Mouse (Mus musculus) forebrain, embryonic 15.5 days (tissue): ENCODE measurements at regions not wholly inside any gene's neighbourhood (a gene's known extent, or its start where the extent isn't known, plus 50 kb on each side); places are given as distances from the start of the nearest gene placed in this dataset.

Source experiments
- ATAC-seq: fragments of 200-750 bp; cut with Nextera tagmentation; replicated peaks from 2 replicates; pipeline ENCODE4 v1.8.0; 2017; ENCODE audit warnings: mild to moderate bottlenecking, moderate TSS enrichment, moderate library complexity
- H3K27ac ChIP-seq: fragments of 300-500 bp; sonication (generic); replicated peaks from 2 replicates; pipeline ENCODE4 v1.5.1; 2015; ENCODE audit warnings: mild to moderate bottlenecking, inconsistent platforms
- H3K27me3 ChIP-seq: fragments of 300-500 bp; sonication (generic); 2 replicates; pipeline ENCODE4 v1.6.1; 2015; ENCODE audit warnings: inconsistent platforms
- H3K36me3 ChIP-seq: fragments of 300-500 bp; sonication (generic); 2 replicates; pipeline ENCODE4 v1.6.1; 2015; ENCODE audit warnings: mild to moderate bottlenecking, inconsistent platforms
- H3K4me1 ChIP-seq: fragments of 300-500 bp; sonication (generic); 2 replicates; pipeline ENCODE4 v1.6.1; 2015; ENCODE audit warnings: inconsistent platforms
- H3K4me2 ChIP-seq: fragments of 300-500 bp; sonication (generic); replicated peaks from 2 replicates; pipeline ENCODE4 v1.6.1; 2015; ENCODE audit warnings: mild to moderate bottlenecking, inconsistent platforms
- H3K4me3 ChIP-seq: fragments of 300-500 bp; sonication (generic); 2 replicates; pipeline ENCODE4 v1.5.1; 2015; ENCODE audit warnings: mild to moderate bottlenecking, inconsistent platforms
- H3K9ac ChIP-seq: fragments of 300-500 bp; sonication (generic); replicated peaks from 2 replicates; pipeline ENCODE4 v1.6.1; 2015; ENCODE audit warnings: mild to moderate bottlenecking, inconsistent platforms
- H3K9me3 ChIP-seq: fragments of 300-500 bp; sonication (generic); 2 replicates; pipeline ENCODE4 v1.6.1; 2016; ENCODE audit warnings: inconsistent platforms
- WGBS: fragments of 180-500 bp; shearing (Covaris S2); methylation state at CpG from one replicate; pipeline ENCODE4 v1.1.7; 2015; ENCODE audit warnings: mixed read lengths; 5-methylcytosine and 5-hydroxymethylcytosine counted together

DNA sequence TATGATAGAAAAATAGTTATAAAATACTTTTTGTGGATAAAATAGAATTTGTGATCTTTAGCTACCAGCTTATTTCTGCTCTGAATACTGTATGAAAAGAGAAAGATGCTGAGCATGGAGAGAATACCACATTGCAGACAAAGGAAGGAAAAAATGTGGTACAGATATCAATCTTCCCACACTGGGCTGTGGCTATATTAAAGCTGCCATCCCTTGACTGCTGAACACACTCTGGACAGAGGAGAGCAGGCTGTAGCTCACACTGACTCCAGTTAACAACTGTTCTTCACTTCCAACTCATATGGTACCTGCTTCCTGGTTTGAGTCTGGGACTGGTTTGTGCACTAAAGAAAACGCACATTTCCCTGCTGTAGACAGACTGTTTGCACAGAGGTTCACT lies 76.7 kb upstream of the Try4 start:
- Histone ChIP-seq H3K27me3 (no peaks in the 10 kb centered on the region), H3K4me1 (no peaks in the 10 kb centered on the region), H3K9ac (no peak overlapping the region), H3K4me3 (no peak overlapping the region), H3K27ac (no peak overlapping the region), H3K36me3 (no peaks in the 10 kb centered on the region), H3K4me2 (no peak overlapping the region), H3K9me3 (no peaks in the 10 kb centered on the region)
- no peak for ATAC-seq
- WGBS = 79% methylated on average over 1 of the region's 1 CpGs

DNA sequence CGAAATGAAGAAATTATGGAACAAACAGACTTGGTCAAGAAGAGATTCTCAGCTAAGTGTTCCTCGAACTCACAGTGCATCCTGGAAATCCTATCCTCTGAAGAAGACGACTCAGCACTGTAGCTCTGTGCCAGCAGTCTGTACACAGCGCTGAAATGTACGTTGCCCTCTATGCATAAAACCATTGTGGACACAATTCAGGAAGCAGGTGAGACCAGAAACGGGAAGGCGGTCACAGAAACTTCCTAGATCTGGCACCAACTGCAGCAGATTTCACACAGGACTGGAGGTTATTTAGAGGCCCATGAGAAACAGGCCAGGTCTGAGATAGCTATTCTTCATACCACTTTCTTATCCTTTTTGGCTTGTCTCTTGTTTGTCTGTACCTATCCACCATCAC lies 83.7 kb upstream of the Try4 start:
- H3K4me3 ChIP-seq = no peak overlapping the region
- no peak for ATAC-seq
- no peaks in the 10 kb centered on the region for H3K27me3 ChIP-seq
- H3K36me3 ChIP-seq = no peaks in the 10 kb centered on the region
- no peak overlapping the region for H3K4me2 ChIP-seq
- no peak overlapping the region for H3K9ac ChIP-seq
- WGBS = 91% methylated on average over 7 of the region's 7 CpGs
- H3K9me3 ChIP-seq = no peaks in the 10 kb centered on the region
- no peaks in the 10 kb centered on the region for H3K4me1 ChIP-seq
- H3K27ac ChIP-seq = no peak overlapping the region

DNA sequence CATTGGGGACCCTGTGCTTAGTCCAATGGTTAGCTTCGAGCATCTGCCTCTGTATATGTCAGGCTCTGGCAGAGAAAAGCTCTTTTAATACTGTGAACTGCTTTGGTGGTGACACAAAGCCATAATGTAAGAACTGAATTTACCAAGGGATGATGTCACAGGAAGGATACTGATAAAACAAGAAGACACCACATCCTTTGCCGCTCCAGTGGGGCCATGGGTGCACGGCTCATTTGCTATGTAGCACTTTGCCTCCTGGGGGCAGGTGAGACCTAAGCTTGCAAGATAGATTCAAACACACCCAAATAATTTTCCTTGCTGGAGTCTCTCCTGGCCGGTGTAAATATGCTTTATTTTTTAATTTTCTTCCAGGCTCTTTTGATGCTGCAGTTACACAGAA lies 86.2 kb upstream of the Try4 start:
- ATAC-seq = no peak
- Histone ChIP-seq H3K36me3 (no peaks in the 10 kb centered on the region), H3K27me3 (no peaks in the 10 kb centered on the region), H3K4me2 (no peak overlapping the region), H3K9me3 (no peaks in the 10 kb centered on the region), H3K4me3 (no peak overlapping the region), H3K27ac (no peak overlapping the region), H3K9ac (no peak overlapping the region), H3K4me1 (no peaks in the 10 kb centered on the region)
- 94% methylated on average over 4 of the region's 4 CpGs for WGBS

DNA sequence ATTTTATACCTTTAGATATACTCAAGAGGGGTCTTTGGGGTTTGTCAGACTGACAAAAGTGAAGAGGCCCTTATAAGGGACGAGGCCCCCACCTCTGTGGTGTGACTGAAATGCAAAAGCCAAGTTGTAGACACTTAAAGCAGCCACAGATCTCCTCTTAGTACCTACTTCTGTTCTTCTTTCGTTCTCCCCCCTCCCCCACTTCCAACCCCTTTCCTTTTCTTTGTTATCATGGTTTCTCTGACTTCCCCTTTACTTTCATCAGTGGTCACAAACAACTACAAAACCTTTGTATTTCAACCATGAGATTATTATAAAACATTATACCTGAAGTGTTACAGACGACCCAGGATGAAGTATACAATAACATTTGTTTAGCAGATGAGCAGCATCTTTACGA lies 96.2 kb upstream of the Try4 start:
- Histone ChIP-seq H3K9me3 (no peaks in the 10 kb centered on the region), H3K4me1 (no peaks in the 10 kb centered on the region), H3K27me3 (no peaks in the 10 kb centered on the region), H3K4me2 (no peak overlapping the region), H3K9ac (no peak overlapping the region), H3K36me3 (no peaks in the 10 kb centered on the region), H3K4me3 (no peak overlapping the region), H3K27ac (no peak overlapping the region)
- WGBS = 78% methylated on average over 4 of the region's 4 CpGs
- ATAC-seq = no peak

DNA sequence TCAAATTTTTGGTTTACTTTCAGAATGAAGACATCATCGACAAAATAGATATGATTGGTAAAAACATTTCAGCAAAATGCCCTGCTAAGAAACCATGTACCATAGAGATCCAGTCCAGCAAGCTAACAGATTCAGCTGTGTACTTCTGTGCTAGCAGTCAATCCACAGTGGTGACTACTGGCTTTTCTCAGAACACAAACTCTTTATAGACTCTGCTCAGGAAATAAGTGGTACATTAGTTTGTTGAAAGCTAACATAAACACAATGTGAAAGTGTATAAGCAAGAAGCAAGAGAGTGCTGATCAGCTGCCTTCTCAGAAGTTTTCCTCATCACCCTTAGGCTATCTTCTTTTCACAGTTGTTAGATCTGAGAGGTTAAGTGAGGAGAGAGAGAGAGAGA lies 99.2 kb upstream of the Try4 start:
- ATAC-seq = no peak
- H3K27ac ChIP-seq = no peak overlapping the region
- H3K4me3 ChIP-seq = no peak overlapping the region
- H3K4me1 ChIP-seq = no peaks in the 10 kb centered on the region
- no peaks in the 10 kb centered on the region for H3K27me3 ChIP-seq
- H3K9me3 ChIP-seq = no peaks in the 10 kb centered on the region
- 88% methylated on average over 1 of the region's 1 CpGs for WGBS
- no peaks in the 10 kb centered on the region for H3K36me3 ChIP-seq
- no peak overlapping the region for H3K9ac ChIP-seq
- H3K4me2 ChIP-seq = no peak overlapping the region

DNA sequence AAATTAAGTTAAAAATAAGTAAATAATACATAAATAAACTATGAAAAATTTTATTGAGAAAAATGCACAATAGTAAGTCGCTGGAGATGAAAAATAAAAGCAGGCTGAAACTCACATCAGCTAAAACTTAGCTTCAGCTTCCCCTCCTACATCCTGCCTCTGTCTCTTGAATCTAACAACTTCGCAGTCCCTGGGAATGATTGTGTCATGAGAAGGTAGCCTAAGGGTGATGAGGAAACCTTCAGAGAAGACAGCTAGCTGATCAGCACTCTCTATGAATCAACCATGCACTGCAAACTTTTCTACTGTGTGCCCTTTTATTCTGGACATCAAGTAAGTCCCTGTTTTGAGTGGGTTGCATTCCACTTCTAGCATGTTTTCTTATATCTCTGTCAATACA lies 99.8 kb upstream of the Try4 start:
- Histone ChIP-seq H3K27ac (no peak overlapping the region), H3K4me2 (no peak overlapping the region), H3K27me3 (no peaks in the 10 kb centered on the region), H3K4me3 (no peak overlapping the region), H3K9ac (no peak overlapping the region), H3K36me3 (no peaks in the 10 kb centered on the region), H3K9me3 (no peaks in the 10 kb centered on the region), H3K4me1 (no peaks in the 10 kb centered on the region)
- no peak for ATAC-seq
- WGBS = 79% methylated on average over 2 of the region's 2 CpGs

DNA sequence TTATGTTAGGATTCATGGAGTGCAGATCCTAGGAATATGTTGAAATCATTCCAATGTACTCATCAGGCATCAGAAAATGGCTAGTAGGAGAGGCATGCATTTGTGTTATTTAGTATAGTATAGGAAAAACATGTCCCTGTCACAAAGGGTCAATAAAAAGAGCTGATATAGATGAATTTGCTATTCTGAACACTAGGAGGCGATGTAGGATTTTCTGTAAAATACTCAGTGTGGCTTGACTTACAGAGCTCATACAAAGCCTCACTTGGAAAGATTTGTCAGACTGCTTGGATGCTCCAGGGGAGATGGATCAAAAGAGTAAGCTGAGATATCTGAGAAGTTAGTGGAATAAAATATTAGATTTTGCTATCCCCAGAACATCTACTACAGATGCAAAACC lies 107.6 kb upstream of the Try4 start:
- Histone ChIP-seq H3K4me3 (no peak overlapping the region), H3K9me3 (no peaks in the 10 kb centered on the region), H3K4me2 (no peak overlapping the region), H3K4me1 (no peaks in the 10 kb centered on the region), H3K9ac (no peak overlapping the region), H3K27me3 (no peaks in the 10 kb centered on the region), H3K27ac (no peak overlapping the region), H3K36me3 (no peaks in the 10 kb centered on the region)
- WGBS = 39% methylated on average over 1 of the region's 1 CpGs
- no peak for ATAC-seq

DNA sequence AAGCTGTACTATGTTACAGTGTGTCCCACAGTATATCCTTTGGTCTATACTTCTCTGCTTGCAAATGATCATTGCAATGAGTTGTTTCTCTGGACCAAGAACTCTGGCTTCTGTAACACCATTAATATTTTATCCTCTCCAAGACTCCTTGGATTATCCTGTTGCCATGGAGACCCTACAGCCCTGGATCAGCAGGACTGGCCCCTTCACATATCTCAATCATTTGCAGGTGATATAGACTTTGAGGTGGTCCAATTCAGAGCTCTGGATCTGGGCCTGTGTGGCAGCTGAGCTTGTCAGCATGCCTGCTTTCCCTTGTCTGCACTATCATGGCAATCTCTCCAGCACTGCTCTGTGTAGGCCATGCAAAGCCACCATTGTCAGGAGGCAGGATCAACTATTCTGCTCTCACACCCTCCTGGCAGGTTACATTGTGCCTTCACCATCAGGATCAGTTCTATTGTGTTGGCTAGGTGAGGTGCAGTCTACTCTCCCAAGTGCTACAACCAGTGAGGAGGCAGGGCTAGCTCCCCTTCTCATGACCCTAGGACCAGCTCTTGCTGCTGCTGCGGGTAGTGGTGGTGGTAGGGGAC lies 110.2 kb upstream of the Try4 start:
- no peaks in the 10 kb centered on the region for H3K4me1 ChIP-seq
- no peak; the same call in 1 of the 2 replicates for ATAC-seq
- no peak overlapping the region for H3K27ac ChIP-seq
- H3K9ac ChIP-seq = no peak overlapping the region
- H3K9me3 ChIP-seq = no peaks in the 10 kb centered on the region
- no peak overlapping the region for H3K4me2 ChIP-seq
- no peaks in the 10 kb centered on the region for H3K36me3 ChIP-seq
- H3K4me3 ChIP-seq = no peak overlapping the region
- 90% methylated on average over 1 of the region's 1 CpGs for WGBS
- H3K27me3 ChIP-seq = no peaks in the 10 kb centered on the region

DNA sequence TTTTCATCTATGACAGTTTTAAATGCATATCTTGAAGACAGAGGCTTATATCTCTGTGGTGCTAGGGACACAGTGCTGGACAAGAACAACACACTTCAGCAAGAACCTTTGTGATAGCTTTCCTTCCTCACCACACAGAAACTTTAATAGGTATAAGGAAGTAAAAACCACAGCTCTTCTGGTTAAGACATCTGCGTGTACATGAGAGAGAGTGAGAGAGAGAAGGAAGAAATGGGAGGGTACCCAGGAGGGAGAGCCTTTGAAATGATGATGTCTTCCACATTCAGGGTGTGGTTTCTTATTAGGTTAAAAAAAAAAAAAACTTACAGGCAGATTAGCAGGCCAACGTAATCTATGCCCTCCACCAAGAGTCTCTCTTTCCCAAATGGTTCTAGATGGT lies 113.2 kb upstream of the Try4 start:
- no peak overlapping the region for H3K27ac ChIP-seq
- ATAC-seq = no peak
- no peaks in the 10 kb centered on the region for H3K27me3 ChIP-seq
- 72% methylated on average over 2 of the region's 2 CpGs for WGBS
- no peak overlapping the region for H3K4me3 ChIP-seq
- no peak overlapping the region for H3K4me2 ChIP-seq
- no peaks in the 10 kb centered on the region for H3K4me1 ChIP-seq
- H3K36me3 ChIP-seq = no peaks in the 10 kb centered on the region
- H3K9me3 ChIP-seq = no peaks in the 10 kb centered on the region
- H3K9ac ChIP-seq = no peak overlapping the region

DNA sequence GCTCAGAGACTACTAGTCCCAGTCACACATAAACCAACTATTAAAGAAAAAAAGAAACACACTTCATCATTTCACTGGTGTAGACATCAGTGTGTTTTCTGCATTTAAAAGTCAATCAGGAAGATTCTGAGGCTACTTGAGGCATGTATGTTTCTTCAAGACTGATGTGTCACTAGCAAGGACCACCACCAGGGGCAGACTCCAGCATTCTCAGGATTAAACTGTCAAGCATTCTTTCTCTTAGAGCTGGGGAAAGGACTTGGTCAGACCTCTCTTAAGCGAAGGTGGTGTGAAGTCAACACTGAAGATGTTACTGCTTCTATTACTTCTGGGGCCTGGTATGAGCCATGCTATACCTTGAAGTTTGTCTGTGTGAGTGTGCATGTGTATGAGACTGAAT lies 114.1 kb upstream of the Try4 start:
- H3K9me3 ChIP-seq = no peaks in the 10 kb centered on the region
- no peak overlapping the region for H3K9ac ChIP-seq
- H3K36me3 ChIP-seq = no peaks in the 10 kb centered on the region
- no peak for ATAC-seq
- H3K4me1 ChIP-seq = no peaks in the 10 kb centered on the region
- no peak overlapping the region for H3K4me2 ChIP-seq
- H3K27ac ChIP-seq = no peak overlapping the region
- 86% methylated on average over 1 of the region's 1 CpGs for WGBS
- no peaks in the 10 kb centered on the region for H3K27me3 ChIP-seq
- no peak overlapping the region for H3K4me3 ChIP-seq

DNA sequence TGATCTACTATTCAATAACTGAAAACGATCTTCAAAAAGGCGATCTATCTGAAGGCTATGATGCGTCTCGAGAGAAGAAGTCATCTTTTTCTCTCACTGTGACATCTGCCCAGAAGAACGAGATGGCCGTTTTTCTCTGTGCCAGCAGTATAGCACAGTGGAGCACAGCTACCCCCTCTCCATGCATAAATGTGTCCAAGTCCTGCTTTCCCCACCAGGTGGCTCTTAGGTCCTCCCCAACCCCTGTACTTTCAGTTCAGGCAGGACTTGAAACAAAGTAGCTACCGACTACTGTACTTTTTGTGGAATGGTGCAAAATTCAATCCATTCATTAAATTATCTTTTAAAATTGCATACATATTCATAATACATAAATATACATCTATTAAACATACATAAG lies 123.2 kb upstream of the Try4 start:
- Histone ChIP-seq H3K9ac (no peak overlapping the region), H3K4me3 (no peak overlapping the region), H3K9me3 (no peaks in the 10 kb centered on the region), H3K4me1 (no peaks in the 10 kb centered on the region), H3K4me2 (no peak overlapping the region), H3K27ac (no peak overlapping the region), H3K36me3 (no peaks in the 10 kb centered on the region), H3K27me3 (no peaks in the 10 kb centered on the region)
- 87% methylated on average over 7 of the region's 7 CpGs for WGBS
- no peak for ATAC-seq

DNA sequence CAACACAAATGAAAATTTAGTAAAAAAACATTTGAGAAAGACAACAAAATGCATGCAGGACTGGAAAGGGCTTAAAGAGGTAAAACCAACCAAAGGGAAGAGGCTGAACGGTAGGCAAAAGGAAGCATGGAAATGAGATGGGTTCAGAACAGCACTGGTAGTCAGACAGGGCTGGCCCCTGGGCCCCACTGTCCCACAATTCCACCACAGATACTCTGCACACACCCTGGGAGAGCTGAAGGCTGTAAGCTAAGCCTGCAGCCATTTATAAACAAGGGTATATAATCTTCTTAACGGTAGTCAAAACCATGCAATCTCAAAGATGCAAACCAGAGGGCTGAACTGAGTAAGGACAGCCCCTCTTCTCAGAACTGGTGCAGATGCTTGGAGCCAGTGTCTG lies 124.0 kb upstream of the Try4 start:
- Histone ChIP-seq H3K36me3 (no peaks in the 10 kb centered on the region), H3K4me1 (no peaks in the 10 kb centered on the region), H3K27ac (no peak overlapping the region), H3K27me3 (no peaks in the 10 kb centered on the region), H3K4me3 (no peak overlapping the region), H3K4me2 (no peak overlapping the region), H3K9me3 (no peaks in the 10 kb centered on the region), H3K9ac (no peak overlapping the region)
- no peak for ATAC-seq
- WGBS = 86% methylated on average over 2 of the region's 2 CpGs

DNA sequence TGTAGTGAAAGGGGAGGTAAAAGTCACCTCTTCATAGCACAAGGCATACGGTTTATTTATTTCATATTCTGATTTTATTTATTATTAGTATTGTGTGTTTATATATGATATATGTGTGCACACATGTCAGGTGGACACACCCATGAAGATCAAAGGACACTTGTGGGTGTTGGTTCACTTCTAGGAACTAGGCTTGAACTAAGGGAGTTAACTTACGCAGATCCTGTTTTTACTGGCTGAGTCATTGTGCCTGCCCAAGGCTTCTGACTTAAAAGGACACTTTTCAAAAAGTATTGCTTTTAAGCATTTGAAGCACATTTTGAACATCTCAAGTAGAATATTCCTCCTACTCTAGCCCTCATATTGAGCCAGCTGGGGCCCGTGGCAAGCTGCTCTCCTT lies 124.9 kb upstream of the Try4 start:
- no peak for ATAC-seq
- H3K4me2 ChIP-seq = no peak overlapping the region
- H3K9ac ChIP-seq = no peak overlapping the region
- no peaks in the 10 kb centered on the region for H3K36me3 ChIP-seq
- H3K27ac ChIP-seq = no peak overlapping the region
- 93% methylated on average over 3 of the region's 3 CpGs for WGBS
- no peak overlapping the region for H3K4me3 ChIP-seq
- H3K9me3 ChIP-seq = no peaks in the 10 kb centered on the region
- no peaks in the 10 kb centered on the region for H3K4me1 ChIP-seq
- H3K27me3 ChIP-seq = no peaks in the 10 kb centered on the region
